Mouse (Mus musculus) bone marrow macrophage, adult 2 months (primary cell): ENCODE measurements around the gene Mto1. TPM values are rescaled to one million over a fixed set of nuclear protein-coding genes. Genes with fewer than 3 reads are reported as not detected.

Experiments
- H3K27ac ChIP-seq: 2 replicates; pipeline ENCODE4 v1.5.1; 2012; ENCODE audit warnings: low read depth, low read length; ENCODE audit not compliant: insufficient read depth
- H3K4me1 ChIP-seq: 2 replicates; pipeline ENCODE4 v1.6.1; 2012; ENCODE audit warnings: low read length; ENCODE audit not compliant: control insufficient read depth, insufficient read depth
- H3K4me3 ChIP-seq: 2 replicates; pipeline ENCODE4 v1.5.1; 2012; ENCODE audit warnings: mild to moderate bottlenecking, low read length, moderate library complexity; ENCODE audit not compliant: insufficient read depth
- CTCF ChIP-seq: IDR thresholded peaks from 2 replicates; pipeline ENCODE4 v1.5.1; 2012; ENCODE audit warnings: low read depth, mild to moderate bottlenecking, low read length, moderate library complexity
- POLR2A ChIP-seq: IDR thresholded peaks from 2 replicates; pipeline ENCODE4 v1.6.1; 2012; ENCODE audit warnings: mild to moderate bottlenecking, low read depth, low read length, borderline replicate concordance
- polyA plus RNA-seq: library from polyadenylated mRNA; stranded (reverse); fragments of >200 nt; gene quantifications from 2 replicates; pipeline ENCODE4 v1.2.4, GENCODE M21; 2012; ENCODE audit not compliant: missing spikeins, insufficient read depth, insufficient read length

The Mto1 gene
- polyA plus RNA-seq, 1 experiment, result 15.3 TPM

DNA sequence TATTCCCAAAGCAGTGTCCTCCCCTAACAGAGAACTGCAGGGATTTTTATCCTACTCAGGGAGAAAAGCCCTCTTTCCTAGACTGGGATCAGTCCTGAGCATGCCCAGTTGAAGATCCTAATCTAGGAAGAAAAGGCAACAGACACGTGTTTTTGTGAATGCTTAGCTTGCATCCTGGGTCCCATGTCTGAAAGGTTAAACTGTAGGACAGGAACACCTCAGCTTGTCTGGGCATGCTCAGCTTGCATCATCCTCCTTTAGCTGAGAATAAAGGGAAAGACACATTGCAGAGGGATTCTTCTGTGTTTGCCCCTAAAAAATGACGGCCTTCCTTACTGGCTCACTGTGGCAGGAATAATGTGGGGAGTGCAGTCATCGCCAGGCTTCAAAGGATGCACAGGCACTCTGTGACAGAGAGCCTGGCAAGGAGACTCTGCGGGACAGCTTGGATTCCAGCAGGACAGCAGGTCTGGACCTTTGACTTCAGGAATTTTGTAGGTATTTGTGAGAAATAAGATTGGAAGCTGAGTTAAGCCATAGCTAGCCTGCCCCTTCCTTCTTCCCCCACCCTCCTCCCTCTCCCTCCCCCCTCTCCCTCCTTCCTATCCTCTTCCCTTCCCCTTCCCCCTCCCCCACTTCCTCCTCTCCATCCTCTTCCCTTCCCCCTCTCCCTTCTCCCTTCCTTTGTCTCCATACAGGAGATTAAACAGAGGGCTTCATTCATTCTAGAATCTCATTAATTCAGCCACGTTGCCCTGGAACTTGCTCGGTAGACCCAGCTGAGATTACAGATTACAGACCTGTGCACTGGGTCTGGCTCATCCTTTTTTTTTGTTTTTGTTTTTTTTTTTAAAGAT, 55.4 kb downstream of the Mto1 start:
- TF ChIP-seq POLR2A (no peak), CTCF (no peak)
- Histone ChIP-seq H3K4me3 (no peak overlapping the region), H3K4me1 (peaks cover 45% of the 10 kb centered on the region), H3K27ac (peak overlapping the region; percentile 46)

DNA sequence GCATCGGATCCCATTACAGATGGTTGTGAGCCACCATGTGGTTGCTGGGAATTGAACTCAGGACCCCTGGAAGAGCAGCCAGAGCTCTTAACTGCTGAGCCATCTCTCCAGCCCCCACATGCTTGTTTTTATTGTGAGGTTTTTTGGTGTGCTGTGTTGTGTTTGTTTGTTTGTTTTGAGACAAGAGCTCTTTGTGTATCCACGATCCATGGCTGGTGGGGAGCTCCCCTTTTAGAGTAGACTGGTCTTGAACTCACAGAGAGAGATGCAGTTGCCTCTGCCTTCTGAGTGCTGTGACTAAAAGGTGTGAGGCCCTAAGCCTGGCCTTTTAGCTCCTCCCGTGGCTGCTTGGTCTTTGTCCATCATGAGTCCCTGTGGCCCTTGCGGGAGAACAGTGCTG, 56.1 kb downstream of the Mto1 start:
- no peak overlapping the region for H3K27ac ChIP-seq
- H3K4me3 ChIP-seq, result no peak overlapping the region
- H3K4me1 ChIP-seq, result peaks cover 45% of the 10 kb centered on the region
- TF ChIP-seq CTCF, result no peak
- TF ChIP-seq POLR2A, result no peak

DNA sequence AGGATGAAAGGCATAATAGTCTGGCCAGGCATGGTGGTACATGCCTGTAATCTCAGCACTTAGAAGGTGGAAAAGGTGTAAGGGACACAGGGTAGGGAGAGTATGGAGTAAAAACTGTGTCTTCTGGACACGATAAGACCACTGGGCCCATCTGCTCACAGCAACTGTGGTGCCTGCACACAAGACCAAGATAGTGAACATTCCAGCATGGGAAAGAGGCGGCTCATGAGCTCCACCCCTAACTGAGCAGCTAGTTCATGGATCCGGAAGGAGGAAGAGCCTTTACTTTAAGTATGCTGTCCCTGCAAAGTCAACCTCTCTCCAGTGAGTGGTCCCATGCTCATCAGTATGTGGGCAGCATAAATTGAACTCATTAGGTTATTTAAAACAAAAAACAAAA, 56.7 kb downstream of the Mto1 start:
- no peak overlapping the region for H3K4me3 ChIP-seq

DNA sequence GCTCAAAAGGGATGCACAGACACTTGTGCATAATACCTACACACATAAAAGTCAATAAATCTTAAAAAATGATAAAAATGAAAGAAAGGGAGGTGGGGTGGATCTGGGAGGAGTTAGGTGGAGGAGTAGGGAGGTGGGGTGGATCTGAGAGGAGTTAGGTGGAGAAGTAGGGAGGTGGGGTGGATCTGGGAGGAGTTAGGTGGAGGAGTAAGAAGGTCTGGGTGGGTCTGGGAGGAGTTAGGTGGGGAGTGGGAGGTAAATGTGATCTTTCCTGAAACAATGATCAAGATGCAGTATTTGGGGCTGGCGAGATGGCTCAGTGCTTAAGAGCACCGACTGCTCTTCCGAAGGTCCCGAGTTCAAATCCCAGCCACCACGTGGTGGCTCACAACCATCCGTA, 57.2 kb downstream of the Mto1 start:
- Histone ChIP-seq H3K4me3 (no peak overlapping the region), H3K4me1 (peaks cover 45% of the 10 kb centered on the region), H3K27ac (no peak overlapping the region)
- no peak for TF ChIP-seq POLR2A
- no peak for TF ChIP-seq CTCF

More for the DNA sequence above, 56.7 kb downstream of the Mto1 start:
- peaks cover 45% of the 10 kb centered on the region for H3K4me1 ChIP-seq
- TF ChIP-seq POLR2A, result no peak
- TF ChIP-seq CTCF, result no peak
- no peak overlapping the region for H3K27ac ChIP-seq

DNA sequence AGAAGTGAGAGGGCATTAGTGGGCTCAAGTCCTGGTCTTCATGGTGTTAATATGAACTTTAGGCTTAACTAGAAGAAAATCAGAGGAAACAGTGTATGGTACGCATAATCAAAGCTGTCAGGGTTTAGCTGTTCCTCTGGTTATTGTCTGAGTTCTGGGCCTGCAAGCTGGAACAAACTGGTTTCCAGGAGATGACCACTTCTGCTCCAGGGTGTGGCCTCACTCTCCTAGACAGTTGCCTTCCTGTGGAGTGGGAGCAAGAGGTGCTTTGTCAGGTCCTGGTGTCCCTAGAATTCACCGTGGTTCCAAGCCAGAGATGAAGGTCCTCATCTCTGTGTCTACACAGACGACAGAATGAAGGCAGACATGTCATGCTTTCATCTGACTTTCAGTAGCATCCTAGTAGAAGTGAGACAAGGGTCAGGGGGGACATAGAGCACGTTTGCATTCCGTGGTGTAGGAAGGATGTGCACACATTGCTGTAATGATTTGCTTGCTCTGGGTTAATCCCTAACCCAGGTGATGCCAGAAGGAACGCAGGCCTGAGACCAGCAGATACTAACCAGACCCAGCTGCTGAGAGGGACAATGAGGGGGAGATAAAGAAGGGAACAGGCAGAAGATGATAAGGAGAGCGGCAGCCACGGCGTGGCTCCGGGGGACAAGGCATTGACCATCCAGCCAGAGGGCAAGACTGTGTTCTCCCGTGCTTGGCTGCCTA, 58.2 kb downstream of the Mto1 start:
- no peak overlapping the region for H3K4me3 ChIP-seq
- H3K4me1 ChIP-seq, result peaks cover 43% of the 10 kb centered on the region
- no peak for TF ChIP-seq POLR2A
- TF ChIP-seq CTCF, result no peak
- no peak overlapping the region for H3K27ac ChIP-seq

DNA sequence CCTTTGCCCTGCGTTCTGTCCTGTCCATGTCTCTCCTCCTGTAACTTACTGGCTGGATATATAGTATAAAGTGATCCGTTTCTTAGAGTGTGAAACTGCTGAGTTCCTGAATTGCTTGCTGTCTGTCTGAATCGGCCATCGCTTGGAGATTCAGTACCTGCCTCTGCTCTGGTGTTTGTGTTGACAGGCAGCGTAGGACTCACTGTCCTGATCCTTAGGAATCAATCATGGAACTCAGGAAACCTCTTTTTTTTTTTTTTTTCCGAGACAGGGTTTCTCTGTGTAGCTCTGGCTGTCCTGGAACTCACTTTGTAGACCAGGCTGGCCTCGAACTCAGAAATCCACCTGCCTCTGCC, 58.7 kb downstream of the Mto1 start:
- no peak overlapping the region for H3K4me3 ChIP-seq
- H3K4me1 ChIP-seq, result peaks cover 41% of the 10 kb centered on the region
- H3K27ac ChIP-seq, result no peak overlapping the region
- TF ChIP-seq CTCF (no peak), POLR2A (no peak)

DNA sequence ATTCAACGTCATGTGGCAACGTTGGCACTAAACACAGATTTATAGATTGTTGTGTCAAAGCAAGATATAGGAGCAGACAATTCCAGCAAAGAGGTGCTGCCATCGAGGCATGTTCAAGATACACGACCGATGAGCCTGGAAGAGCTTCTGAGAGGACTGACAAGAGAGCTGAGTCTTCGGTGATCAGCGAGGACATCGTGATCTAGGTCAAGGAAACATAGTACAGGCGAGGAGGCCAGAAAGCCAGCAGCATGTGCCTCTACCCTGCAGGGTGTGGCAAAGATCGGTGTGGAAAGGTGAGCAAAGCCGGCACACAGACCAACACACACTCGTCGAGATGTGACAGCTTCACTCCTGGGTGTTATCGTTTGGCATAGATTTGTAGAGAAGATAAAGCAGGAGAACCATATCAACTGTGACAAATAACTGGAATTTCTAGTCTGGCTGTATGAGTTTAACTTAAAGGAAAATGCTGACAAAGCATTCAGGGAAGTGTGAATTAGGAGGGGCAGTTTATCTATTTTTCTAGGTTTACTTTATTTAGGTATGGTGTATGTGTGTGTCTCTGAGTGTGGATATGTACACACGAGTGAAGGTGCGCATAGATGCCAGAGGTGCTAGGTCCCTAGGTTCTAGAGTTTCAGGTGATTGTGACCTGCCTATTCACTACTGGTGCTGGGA, 60.2 kb downstream of the Mto1 start:
- Histone ChIP-seq H3K4me3 (no peak overlapping the region), H3K27ac (no peak overlapping the region), H3K4me1 (peaks cover 28% of the 10 kb centered on the region)
- TF ChIP-seq POLR2A (no peak), CTCF (no peak)

DNA sequence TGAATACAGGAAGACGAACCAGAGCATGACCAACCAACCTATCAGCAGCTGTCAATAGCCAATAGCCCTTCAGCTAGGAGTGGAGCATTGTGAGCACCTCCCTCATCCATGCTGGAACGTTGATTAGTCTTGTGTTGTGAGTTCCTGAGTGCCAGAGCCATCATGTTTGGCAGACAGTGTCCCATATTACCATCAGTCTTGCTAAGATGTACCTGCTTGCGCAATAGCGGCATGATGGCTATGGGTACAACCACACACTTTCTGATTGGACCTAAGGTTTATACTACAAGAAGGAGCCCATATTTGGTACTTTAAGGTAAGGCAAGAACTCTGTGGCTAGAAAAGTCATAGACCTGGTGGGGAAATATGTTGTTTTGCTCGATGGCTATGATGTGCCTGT, 63.7 kb downstream of the Mto1 start:
- no peak for TF ChIP-seq POLR2A
- TF ChIP-seq CTCF, result no peak
- Histone ChIP-seq H3K27ac (no peak overlapping the region), H3K4me3 (no peak overlapping the region), H3K4me1 (peaks cover 16% of the 10 kb centered on the region)

DNA sequence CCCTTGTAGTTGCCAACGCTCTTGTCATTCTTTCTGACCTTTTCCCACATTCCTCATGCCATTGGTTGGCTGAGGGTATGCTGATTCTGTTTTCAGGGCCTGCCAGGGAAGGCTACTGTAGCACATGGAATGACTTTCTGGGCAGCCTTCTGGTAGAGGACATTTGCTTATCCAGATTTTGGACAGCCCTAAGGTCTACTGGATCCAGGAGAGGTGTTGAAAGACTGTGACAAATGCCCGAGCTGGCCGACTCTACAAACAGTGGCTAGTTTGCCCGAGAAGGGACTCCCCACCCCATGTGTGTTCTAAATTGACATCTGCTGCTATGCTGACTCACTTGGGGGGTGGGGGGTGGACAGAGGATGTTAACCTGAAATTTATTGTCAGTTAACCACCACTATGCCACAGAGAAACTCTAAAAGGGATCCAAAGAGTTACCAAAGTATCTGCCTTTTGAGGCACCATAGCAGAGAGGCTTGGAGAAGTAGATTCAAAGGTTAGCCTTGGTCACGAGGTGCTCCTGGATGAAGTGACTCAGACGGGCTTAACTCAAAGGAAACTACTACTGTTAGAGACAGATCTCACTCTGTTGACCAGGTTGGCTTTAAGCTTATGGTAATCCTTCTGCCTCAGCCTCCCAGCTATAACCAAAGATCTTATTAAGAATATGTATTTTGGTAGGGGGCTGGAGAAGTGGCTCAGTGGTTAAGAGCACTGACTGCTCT, 65.9 kb downstream of the Mto1 start:
- TF ChIP-seq POLR2A (no peak), CTCF (no peak)
- Histone ChIP-seq H3K4me1 (peaks cover 8% of the 10 kb centered on the region), H3K27ac (no peak overlapping the region), H3K4me3 (no peak overlapping the region)
